Comparison of ENCODE assay signal across 10 mouse cellular contexts in genomic region chr9:75315238-75315637, GRCm38 (mm10). TPM values are rescaled to one million over a fixed set of nuclear protein-coding genes. Genes with fewer than 3 reads are reported as not detected.
DNase-seq lines count a peak whose midpoint lies in the region; ATAC-seq and TF ChIP-seq lines count a peak whose summit lies in the region.
"Had no signal": no experiment of that assay in that cellular context is flagged by ENCODE, and none has a peak within 500 bp of the region (broad histone marks: within the 10 kb centered on the region; RNA-seq: fewer than 3 reads in every experiment).

No protein-coding gene starts in this region.

- H3K4me1 ChIP-seq in heart, embryonic 15.5 days (replicated peaks) = peaks cover 27% of the 10 kb centered on the region
- H3K4me1 ChIP-seq in hindbrain, embryonic 10.5 days (replicated peaks) = peaks cover 35% of the 10 kb centered on the region
- H3K4me1 ChIP-seq in midbrain, embryonic 13.5 days (replicated peaks) = peaks cover 32% of the 10 kb centered on the region
- peaks cover 11% of the 10 kb centered on the region for H3K4me1 ChIP-seq in thymus, adult 2 months (replicated peaks; ENCODE audit: control insufficient read depth, insufficient read depth, low read length)

- H3K27ac ChIP-seq in heart, embryonic 15.5 days = no peak overlapping the region
- H3K27ac ChIP-seq in hindbrain, embryonic 10.5 days = no peak overlapping the region
- H3K27ac ChIP-seq in midbrain, embryonic 13.5 days = no peak overlapping the region
- no peak overlapping the region for H3K27ac ChIP-seq in thymus, adult 2 months (ENCODE audit: control insufficient read depth, insufficient read depth, low read length)

- no peak overlapping the region for H3K9ac ChIP-seq in heart, embryonic 15.5 days
- peak overlapping the region; percentile 83 for H3K9ac ChIP-seq in midbrain, embryonic 13.5 days (replicated peaks)

- no peak for DNase-seq in heart, adult 11 months
- DNase-seq in brain, adult 2 months (ENCODE audit: low read depth, low spot score) = peak; percentile 52
- DNase-seq in hindbrain, embryonic 10.5 days (ENCODE audit: low spot score) = no peak
- DNase-seq in yolk sac, embryonic 10.5 days (ENCODE audit: low spot score) = no peak
- DNase-seq in thymus, adult 2 months = no peak
- no peak for DNase-seq in ovary, adult 18-20 months (ENCODE audit: low spot score)
- DNase-seq: kidney, postnatal 4 days; right cerebral cortex, postnatal 4 days had no signal

- TF ChIP-seq CTCF in thymus, adult 2 months (IDR thresholded peaks at IDR 0.05; ENCODE audit: borderline replicate concordance, control insufficient read depth, extremely low read depth, insufficient read depth, low read length, poor library complexity) = no peak

- no peak for ATAC-seq in heart, embryonic 15.5 days (replicated peaks; ENCODE audit: insufficient number of reproducible peaks, insufficient read depth, low FRiP score, low read depth)
- no peak for ATAC-seq in midbrain, embryonic 13.5 days

- TF ChIP-seq POLR2A in thymus, adult 2 months (IDR thresholded peaks at IDR 0.05; ENCODE audit: control insufficient read depth, extremely low read depth, insufficient read depth, low read length, poor library complexity) = no peak

- H3K27me3 ChIP-seq in heart, embryonic 15.5 days = no peaks in the 10 kb centered on the region
- H3K27me3 ChIP-seq in hindbrain, embryonic 10.5 days (ENCODE audit: insufficient read depth, poor library complexity, severe bottlenecking) = 0 out of 2 replicates have a peak, but pooled peaks cover 3% of the 10 kb centered on the region
- no peaks in the 10 kb centered on the region for H3K27me3 ChIP-seq in midbrain, embryonic 13.5 days
- H3K27me3 ChIP-seq in thymus, adult 2 months (ENCODE audit: control insufficient read depth, insufficient read depth, low read length) = no peaks in the 10 kb centered on the region

- no peaks in the 10 kb centered on the region for H3K36me3 ChIP-seq in heart, embryonic 15.5 days
- H3K36me3 ChIP-seq in hindbrain, embryonic 10.5 days = no peaks in the 10 kb centered on the region
- peaks cover 7% of the 10 kb centered on the region; the same call in 1 of the 2 replicates for H3K36me3 ChIP-seq in midbrain, embryonic 13.5 days
- no peaks in the 10 kb centered on the region for H3K36me3 ChIP-seq in thymus, adult 2 months (ENCODE audit: control insufficient read depth, insufficient read depth, low read length)

- 76% methylated on average over 3 of the region's 3 CpGs for WGBS in heart, embryonic 15.5 days
- WGBS in hindbrain, embryonic 10.5 days = 77% methylated on average over 3 of the region's 3 CpGs
- 79% methylated on average over 3 of the region's 3 CpGs for WGBS in midbrain, embryonic 13.5 days
- WGBS in thymus, adult 2 months = 85% methylated on average over 3 of the region's 3 CpGs

- no peaks in the 10 kb centered on the region for H3K9me3 ChIP-seq in heart, embryonic 15.5 days (replicated peaks)
- H3K9me3 ChIP-seq in hindbrain, embryonic 10.5 days = no peaks in the 10 kb centered on the region
- H3K9me3 ChIP-seq in midbrain, embryonic 13.5 days = no peaks in the 10 kb centered on the region

- peak overlapping the region; percentile 78 for H3K4me3 ChIP-seq in heart, embryonic 15.5 days
- H3K4me3 ChIP-seq in hindbrain, embryonic 10.5 days = peak overlapping the region; percentile 83
- H3K4me3 ChIP-seq in midbrain, embryonic 13.5 days (replicated peaks) = peak overlapping the region; percentile 77
- no peak overlapping the region for H3K4me3 ChIP-seq in thymus, adult 2 months (ENCODE audit: control insufficient read depth, insufficient read depth, low read length)

- H3K4me2 ChIP-seq in heart, embryonic 15.5 days = peak overlapping the region; percentile 84
- peak overlapping the region; percentile 66 for H3K4me2 ChIP-seq in midbrain, embryonic 13.5 days (replicated peaks)

RNA-seq across cellular contexts. Expression of gene Gnb5, which starts 9.2 kb away (rescaled TPM):
- polyA plus RNA-seq in heart, embryonic 15.5 days (2015; fragmentation: Nextera tagmentation; extraction: Ambion mirVana) = 53.7 and 56.1 TPM in 2 replicates
- 26.0 and 27.6 TPM in 2 replicates for polyA plus RNA-seq in hindbrain, embryonic 10.5 days (2016; fragmentation: Nextera tagmentation; extraction: Ambion mirVana)
- polyA plus RNA-seq in midbrain, embryonic 13.5 days (2015; fragmentation: Nextera tagmentation; extraction: Ambion mirVana) = 46.4 and 50.2 TPM in 2 replicates
- polyA plus RNA-seq in thymus, adult 2 months (2012; rRNA removed) = 5.1 and 7.3 TPM in 2 replicates

RNA-seq across cellular contexts. Expression of gene Bcl2l10, which starts 32.3 kb away (rescaled TPM):
- polyA plus RNA-seq in heart, embryonic 15.5 days (2015; fragmentation: Nextera tagmentation; extraction: Ambion mirVana) = not detected in 2 replicates
- polyA plus RNA-seq in hindbrain, embryonic 10.5 days (2016; fragmentation: Nextera tagmentation; extraction: Ambion mirVana) = not detected in 2 replicates
- not detected in 2 replicates for polyA plus RNA-seq in midbrain, embryonic 13.5 days (2015; fragmentation: Nextera tagmentation; extraction: Ambion mirVana)
- not detected in 2 replicates for polyA plus RNA-seq in thymus, adult 2 months (2012; rRNA removed)
